Mouse (Mus musculus): ENCODE measurements around the gene Dnah7a. TPM values are rescaled to one million over a fixed set of nuclear protein-coding genes. Genes with fewer than 3 reads are reported as not detected.
"Not testable (repeated sequence)": the region's sequence is repeated elsewhere in the genome, so short reads cannot be mapped to it uniquely, and the experiment has no call there.

The Dnah7a gene
- polyA plus RNA-seq, 1 experiment, result not detected

GRCm38 (mm10) chr1:53736583-53736982 is 30.0 kb upstream of the Dnah7a start:
- no peak overlapping the region for H3K4me3 ChIP-seq (replicated peaks)
- H3K36me3 ChIP-seq (replicated peaks; ENCODE audit: low read length), result no peaks in the 10 kb centered on the region
- no peak for TF ChIP-seq FLI1 (IDR thresholded peaks at IDR 0.05; ENCODE audit: low read length)
- TF ChIP-seq GATA1 (IDR thresholded peaks at IDR 0.05; ENCODE audit: borderline replicate concordance, low read length), result no peak

GRCm38 (mm10) chr1:53728489-53729225 is 22.1 kb upstream of the Dnah7a start:
- Histone ChIP-seq H3K27me3 (replicated peaks) (no peaks in the 10 kb centered on the region), H3K36me3 (replicated peaks; ENCODE audit: low read length) (no peaks in the 10 kb centered on the region), H3K4me1 (peaks cover 20% of the 10 kb centered on the region), H3K4me3 (replicated peaks) (no peak overlapping the region), H3K9me3 (no peaks in the 10 kb centered on the region)
- TF ChIP-seq FLI1 (IDR thresholded peaks at IDR 0.05; ENCODE audit: low read length) (no peak), GATA1 (IDR thresholded peaks at IDR 0.05; ENCODE audit: borderline replicate concordance, low read length) (no peak)

More at GRCm38 (mm10) chr1:53736583-53736982, 30.0 kb upstream of the Dnah7a start:
- Histone ChIP-seq H3K27me3 (replicated peaks) (no peaks in the 10 kb centered on the region), H3K9me3 (no peaks in the 10 kb centered on the region), H3K4me1 (peaks cover 17% of the 10 kb centered on the region)

- H3K27me3 ChIP-seq (replicated peaks), result no peaks in the 10 kb centered on the region
- H3K36me3 ChIP-seq (replicated peaks; ENCODE audit: low read length), result no peaks in the 10 kb centered on the region
- peaks cover 20% of the 10 kb centered on the region for H3K4me1 ChIP-seq
- TF ChIP-seq GATA1 (IDR thresholded peaks at IDR 0.05; ENCODE audit: borderline replicate concordance, low read length), result no peak
- no peak for TF ChIP-seq FLI1 (IDR thresholded peaks at IDR 0.05; ENCODE audit: low read length)
- peaks cover 2% of the 10 kb centered on the region; the same call in 1 of the 2 replicates for H3K9me3 ChIP-seq
- no peak overlapping the region for H3K4me3 ChIP-seq (replicated peaks)
Measured at GRCm38 (mm10) chr1:53726883-53727282, 20.3 kb upstream of the Dnah7a start.

GRCm38 (mm10) chr1:53721353-53721752 is 14.8 kb upstream of the Dnah7a start:
- Histone ChIP-seq H3K4me1 (peaks cover 6% of the 10 kb centered on the region; the same call in 1 of the 2 replicates), H3K4me3 (replicated peaks) (no peak overlapping the region), H3K9me3 (peaks cover 2% of the 10 kb centered on the region; the same call in 1 of the 2 replicates), H3K27me3 (replicated peaks) (no peaks in the 10 kb centered on the region), H3K36me3 (replicated peaks; ENCODE audit: low read length) (no peaks in the 10 kb centered on the region)
- TF ChIP-seq GATA1 (IDR thresholded peaks at IDR 0.05; ENCODE audit: borderline replicate concordance, low read length) (no peak), FLI1 (IDR thresholded peaks at IDR 0.05; ENCODE audit: low read length) (no peak)

GRCm38 (mm10) chr1:53720601-53721351 is 14.2 kb upstream of the Dnah7a start:
- Histone ChIP-seq H3K4me1 (peaks cover under 1% of the 10 kb centered on the region; the same call in 1 of the 2 replicates), H3K27me3 (replicated peaks) (no peaks in the 10 kb centered on the region), H3K9me3 (peaks cover 2% of the 10 kb centered on the region; the same call in 1 of the 2 replicates), H3K36me3 (replicated peaks; ENCODE audit: low read length) (no peaks in the 10 kb centered on the region), H3K4me3 (replicated peaks) (no peak overlapping the region)
- TF ChIP-seq FLI1 (IDR thresholded peaks at IDR 0.05; ENCODE audit: low read length) (no peak), GATA1 (IDR thresholded peaks at IDR 0.05; ENCODE audit: borderline replicate concordance, low read length) (no peak)

- Histone ChIP-seq H3K36me3 (replicated peaks; ENCODE audit: low read length) (no peaks in the 10 kb centered on the region), H3K9me3 (no peaks in the 10 kb centered on the region), H3K4me3 (replicated peaks) (no peak overlapping the region), H3K27me3 (replicated peaks) (no peaks in the 10 kb centered on the region), H3K4me1 (peaks cover 5% of the 10 kb centered on the region; the same call in 1 of the 2 replicates)
- TF ChIP-seq FLI1 (IDR thresholded peaks at IDR 0.05; ENCODE audit: low read length) (no peak), GATA1 (IDR thresholded peaks at IDR 0.05; ENCODE audit: borderline replicate concordance, low read length) (no peak)
Measured at GRCm38 (mm10) chr1:53715966-53716515, 9.5 kb upstream of the Dnah7a start.

GRCm38 (mm10) chr1:53715446-53715845 is 8.9 kb upstream of the Dnah7a start:
- no peak for TF ChIP-seq GATA1 (IDR thresholded peaks at IDR 0.05; ENCODE audit: borderline replicate concordance, low read length)
- no peak for TF ChIP-seq FLI1 (IDR thresholded peaks at IDR 0.05; ENCODE audit: low read length)
- Histone ChIP-seq H3K4me3 (replicated peaks) (no peak overlapping the region), H3K36me3 (replicated peaks; ENCODE audit: low read length) (no peaks in the 10 kb centered on the region), H3K4me1 (peaks cover 5% of the 10 kb centered on the region; the same call in 1 of the 2 replicates), H3K9me3 (no peaks in the 10 kb centered on the region), H3K27me3 (replicated peaks) (no peaks in the 10 kb centered on the region)

GRCm38 (mm10) chr1:53713383-53713782 is 6.8 kb upstream of the Dnah7a start:
- not testable (repeated sequence) for H3K36me3 ChIP-seq (replicated peaks; ENCODE audit: low read length); H3K9me3 ChIP-seq; H3K4me1 ChIP-seq; H3K4me3 ChIP-seq (replicated peaks); H3K27me3 ChIP-seq (replicated peaks)

- H3K4me3 ChIP-seq (replicated peaks), result no peak overlapping the region
- no peaks in the 10 kb centered on the region for H3K9me3 ChIP-seq
- H3K4me1 ChIP-seq, result peaks cover 15% of the 10 kb centered on the region
- no peaks in the 10 kb centered on the region for H3K36me3 ChIP-seq (replicated peaks; ENCODE audit: low read length)
- H3K27me3 ChIP-seq (replicated peaks), result peaks cover 9% of the 10 kb centered on the region
- no peak for TF ChIP-seq GATA1 (IDR thresholded peaks at IDR 0.05; ENCODE audit: borderline replicate concordance, low read length)
- TF ChIP-seq FLI1 (IDR thresholded peaks at IDR 0.05; ENCODE audit: low read length), result no peak
Measured at GRCm38 (mm10) chr1:53711069-53711468, 4.5 kb upstream of the Dnah7a start.

- H3K4me3 ChIP-seq (replicated peaks); H3K9me3 ChIP-seq; H3K27me3 ChIP-seq (replicated peaks); H3K36me3 ChIP-seq (replicated peaks; ENCODE audit: low read length): not testable (repeated sequence)
- peaks cover 15% of the 10 kb centered on the region for H3K4me1 ChIP-seq
Measured at GRCm38 (mm10) chr1:53709602-53710001, 3.0 kb upstream of the Dnah7a start.

All from megakaryocyte, embryonic 14.5 days (primary cell).